Mouse (Mus musculus) heart, adult 2 months (tissue): ENCODE results near the gene Taar8b. TPM values are rescaled to one million over a fixed set of nuclear protein-coding genes. Genes with fewer than 3 reads are reported as not detected.

Experiments
- DNase-seq, 2 experiments: peaks; one replicate each; pipeline ENCODE4 v3.0.0; 2021
- H3K27ac ChIP-seq: fragments of 200-600 bp; 2 replicates; pipeline ENCODE4 v1.8.1; 2022
- H3K27me3 ChIP-seq: fragments of 200-500 bp; 2 replicates; pipeline ENCODE4 v1.6.1; 2012; ENCODE audit warnings: mild to moderate bottlenecking, low read length, inconsistent platforms, mixed read lengths; ENCODE audit not compliant: control insufficient read depth, insufficient read depth
- H3K36me3 ChIP-seq: fragments of 200-500 bp; 2 replicates; pipeline ENCODE4 v1.6.1; 2012; ENCODE audit warnings: low read length, inconsistent platforms; ENCODE audit not compliant: control insufficient read depth, insufficient read depth
- H3K4me1 ChIP-seq: fragments of 200-500 bp; 2 replicates; pipeline ENCODE4 v1.6.1; 2011; ENCODE audit warnings: low read length; ENCODE audit not compliant: control insufficient read depth, insufficient read depth
- H3K4me3 ChIP-seq: fragments of 200-600 bp; 2 replicates; pipeline ENCODE4 v1.8.1; 2022
- H3K79me2 ChIP-seq: fragments of 200-500 bp; replicated peaks from 2 replicates; pipeline ENCODE4 v1.6.1; 2012; ENCODE audit warnings: mild to moderate bottlenecking, inconsistent platforms, low read length, moderate library complexity, mixed read lengths; ENCODE audit not compliant: control insufficient read depth, insufficient read depth
- H3K9ac ChIP-seq: fragments of 200-500 bp; 2 replicates; pipeline ENCODE4 v1.6.1; 2012; ENCODE audit warnings: low read depth, mild to moderate bottlenecking, control low read depth, inconsistent platforms, low read length, mixed read lengths
- CTCF ChIP-seq: fragments of 200-600 bp; IDR thresholded peaks from 2 replicates; pipeline ENCODE4 v1.8.1; 2022; ENCODE audit warnings: antibody characterized with exemption, mild to moderate bottlenecking, moderate library complexity
- EP300 ChIP-seq: fragments of 200-500 bp; IDR thresholded peaks from 2 replicates; pipeline ENCODE4 v1.6.1; 2011; ENCODE audit warnings: low read depth, low read length, control low read depth; ENCODE audit not compliant: insufficient read depth
- POLR2A ChIP-seq: fragments of 200-500 bp; IDR thresholded peaks from 2 replicates; pipeline ENCODE4 v1.6.1; 2011; ENCODE audit warnings: mild to moderate bottlenecking, low read depth, low read length, control low read depth; ENCODE audit not compliant: insufficient read depth
- WGBS: fragments of 180-500 bp; shearing (Covaris S2); methylation state at CpG from one replicate; pipeline ENCODE4 v1.1.7; 2018; 5-methylcytosine and 5-hydroxymethylcytosine counted together
- intact Hi-C: fragments of 180-260 bp; cut with DNase I; formaldehyde crosslinking; loops from one replicate; pipeline ENCODE4 v1.15.1; 2025
- polyA plus RNA-seq: library from polyadenylated mRNA; depleted of rRNA; stranded (reverse); fragments of >200 nt; gene quantifications from 2 replicates; pipeline ENCODE4 v1.2.3, GENCODE M21; 2012; rRNA removed
- total RNA-seq, 2 experiments: library from RNA; stranded (reverse); gene quantifications; 2 replicates each; pipeline ENCODE4 v1.2.3; 2021

Taar8b gene
- total and polyA plus RNA-seq, 3 experiments: not detected

DNA sequence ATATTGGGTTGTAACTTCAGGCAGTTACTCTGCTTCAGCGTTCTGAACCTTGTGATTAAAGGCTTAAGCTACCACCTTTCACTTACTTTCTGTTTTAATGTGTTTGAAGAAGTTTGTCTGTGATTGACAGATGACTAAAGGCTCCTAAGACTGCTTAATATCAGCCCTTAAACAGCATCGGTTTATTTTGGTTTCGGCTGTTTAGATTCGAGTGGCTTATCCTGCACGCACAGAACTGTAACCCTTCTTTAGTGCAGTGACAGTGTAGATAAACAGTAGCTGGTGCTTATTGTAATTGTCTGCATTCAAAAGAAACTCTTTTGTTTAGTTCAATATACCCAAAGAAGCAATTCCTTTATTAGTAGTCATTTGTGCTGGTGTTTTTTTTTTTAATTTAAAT, 40.1 kb downstream of the Taar8b start:
- TF ChIP-seq EP300 (no peak), POLR2A (no peak), CTCF (no peak)
- Histone ChIP-seq H3K79me2 (no peaks in the 10 kb centered on the region), H3K27me3 (no peaks in the 10 kb centered on the region), H3K27ac (no peak overlapping the region), H3K9ac (no peak overlapping the region), H3K4me1 (no peaks in the 10 kb centered on the region), H3K4me3 (no peak overlapping the region), H3K36me3 (no peaks in the 10 kb centered on the region)
- DNase-seq: no peak
- intact Hi-C loops: no loop called here
- 41% methylated on average over 5 of the region's 5 CpGs for WGBS

DNA sequence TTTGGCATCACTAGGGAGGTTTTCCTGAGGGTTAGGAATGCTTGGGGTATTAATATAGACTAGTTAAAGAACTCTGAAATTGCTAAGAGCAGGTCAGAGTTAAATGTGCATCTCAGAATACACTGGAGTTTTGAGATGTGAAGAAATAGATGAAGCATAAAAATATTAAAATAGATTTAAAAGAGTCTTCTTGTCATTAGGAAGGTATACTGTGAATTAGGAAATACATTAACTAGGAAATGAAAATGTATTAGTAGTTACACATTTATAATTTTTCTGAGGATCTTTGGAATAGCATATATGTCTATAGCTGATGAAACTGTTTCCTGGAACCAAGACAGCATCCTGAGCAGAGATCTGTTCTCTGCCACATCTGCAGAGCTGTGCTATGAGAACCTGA, 42.9 kb downstream of the Taar8b start, which contains the start of gene Taar7f:
Gene Taar7f, plus strand, starts transcription at position 301 of the 400 bp plus-strand sequence.
- Histone ChIP-seq H3K36me3 (no peaks in the 10 kb centered on the region), H3K9ac (no peak within 1 kb of the TSS), H3K27me3 (no peaks in the 10 kb centered on the region), H3K4me3 (no peak within 1 kb of the TSS), H3K4me1 (no peaks in the 10 kb centered on the region), H3K79me2 (no peaks in the 10 kb centered on the region), H3K27ac (no peak within 1 kb of the TSS)
- intact Hi-C loops: no loop called here
- no peak for DNase-seq
- TF ChIP-seq POLR2A (no peak), CTCF (no peak), EP300 (no peak)

Other genes starting within 250 kb of the Taar8b start
- not detected for gene Vnn3, start 240.8 kb downstream of the Taar8b start, total RNA-seq
- 0.26 and 0.33 TPM in 2 replicates for gene Vnn3, start 240.8 kb downstream of the Taar8b start, polyA plus RNA-seq
- gene Vnn1, start 197.6 kb downstream of the Taar8b start, total RNA-seq: under 1 TPM; 0.30 to 0.31 TPM
- 0.62 and 0.67 TPM in 2 replicates for gene Vnn1, start 197.6 kb downstream of the Taar8b start, polyA plus RNA-seq
- gene Taar1, start 171.9 kb downstream of the Taar8b start, total RNA-seq: not detected
- not detected in 2 replicates for gene Taar1, start 171.9 kb downstream of the Taar8b start, polyA plus RNA-seq
- gene Taar2, start 153.7 kb downstream of the Taar8b start, total RNA-seq: not detected
- not detected in 2 replicates for gene Taar2, start 153.7 kb downstream of the Taar8b start, polyA plus RNA-seq
- not detected for gene Taar3, start 142.7 kb downstream of the Taar8b start, total RNA-seq
- not detected in 2 replicates for gene Taar3, start 142.7 kb downstream of the Taar8b start, polyA plus RNA-seq
- not detected for gene Taar4, start 131.8 kb downstream of the Taar8b start, total RNA-seq
- gene Taar4, start 131.8 kb downstream of the Taar8b start, polyA plus RNA-seq: not detected in 2 replicates
- gene Taar5, start 121.6 kb downstream of the Taar8b start, total RNA-seq: not detected
- gene Taar5, start 121.6 kb downstream of the Taar8b start, polyA plus RNA-seq: not detected in 2 replicates
- gene Taar6, start 106.6 kb downstream of the Taar8b start, total RNA-seq: not detected
- not detected in 2 replicates for gene Taar6, start 106.6 kb downstream of the Taar8b start, polyA plus RNA-seq
- not detected for gene Taar7a, start 98.8 kb downstream of the Taar8b start, total RNA-seq
- not detected in 2 replicates for gene Taar7a, start 98.8 kb downstream of the Taar8b start, polyA plus RNA-seq
- not detected for gene Taar7b, start 92.4 kb downstream of the Taar8b start, total RNA-seq
- gene Taar7b, start 92.4 kb downstream of the Taar8b start, polyA plus RNA-seq: not detected in 2 replicates
- gene Taar7d, start 65.1 kb downstream of the Taar8b start, total RNA-seq: not detected
- gene Taar7d, start 65.1 kb downstream of the Taar8b start, polyA plus RNA-seq: not detected in 2 replicates
- not detected for gene Taar7e, start 54.7 kb downstream of the Taar8b start, total RNA-seq
- not detected in 2 replicates for gene Taar7e, start 54.7 kb downstream of the Taar8b start, polyA plus RNA-seq
- not detected for gene Taar7f, start 42.8 kb downstream of the Taar8b start, total RNA-seq
- not detected in 2 replicates for gene Taar7f, start 42.8 kb downstream of the Taar8b start, polyA plus RNA-seq
- gene Taar8a, start 15.8 kb downstream of the Taar8b start, total RNA-seq: not detected
- not detected in 2 replicates for gene Taar8a, start 15.8 kb downstream of the Taar8b start, polyA plus RNA-seq
- gene Taar8c, start 9.6 kb upstream of the Taar8b start, total RNA-seq: not detected
- gene Taar8c, start 9.6 kb upstream of the Taar8b start, polyA plus RNA-seq: not detected in 2 replicates
- gene Taar9, start 17.2 kb upstream of the Taar8b start, total RNA-seq: not detected
- gene Taar9, start 17.2 kb upstream of the Taar8b start, polyA plus RNA-seq: not detected in 2 replicates
- 10 to 100 TPM; 45.9 to 56.5 TPM for gene Stx7, start 57.0 kb upstream of the Taar8b start, total RNA-seq
- gene Stx7, start 57.0 kb upstream of the Taar8b start, polyA plus RNA-seq: 40.9 and 48.2 TPM in 2 replicates
- under 1 TPM; 0.32 to 0.50 TPM for gene Moxd1, start 131.2 kb upstream of the Taar8b start, total RNA-seq
- gene Moxd1, start 131.2 kb upstream of the Taar8b start, polyA plus RNA-seq: 0.53 and 1.3 TPM in 2 replicates